Mouse (Mus musculus): ENCODE results near the gene Cxcr4. TPM values are rescaled to one million over a fixed set of nuclear protein-coding genes. Genes with fewer than 3 reads are reported as not detected.

Cxcr4 gene
- polyA plus RNA-seq, 1 experiment from 2014 or later: 1.3 TPM

GRCm38 (mm10) chr1:128601307-128601706 lies 9.2 kb upstream of the Cxcr4 start:
- Histone ChIP-seq H3K4me3 (ENCODE audit: low read depth, low read length) (no peak overlapping the region), H3K4me1 (replicated peaks; ENCODE audit: control insufficient read depth, insufficient read depth, low read length) (peaks cover 3% of the 10 kb centered on the region; the same call in 1 of the 2 replicates), H3K36me3 (ENCODE audit: control insufficient read depth, insufficient read depth) (no peaks in the 10 kb centered on the region), H3K27ac (ENCODE audit: low read depth, low read length) (no peak overlapping the region), H3K27me3 (replicated peaks; ENCODE audit: control insufficient read depth, insufficient read depth, low read length) (no peaks in the 10 kb centered on the region), H3K9me3 (ENCODE audit: control insufficient read depth) (no peaks in the 10 kb centered on the region), H3K9ac (ENCODE audit: low read depth, low read length) (no peak overlapping the region), H3K4me2 (replicated peaks; ENCODE audit: low read depth) (no peak overlapping the region)
- no peak for TF ChIP-seq CTCF (IDR thresholded peaks at IDR 0.05; ENCODE audit: low read depth)
- no peak for ATAC-seq
- WGBS: 71% methylated on average over 5 of the region's 5 CpGs

DNA sequence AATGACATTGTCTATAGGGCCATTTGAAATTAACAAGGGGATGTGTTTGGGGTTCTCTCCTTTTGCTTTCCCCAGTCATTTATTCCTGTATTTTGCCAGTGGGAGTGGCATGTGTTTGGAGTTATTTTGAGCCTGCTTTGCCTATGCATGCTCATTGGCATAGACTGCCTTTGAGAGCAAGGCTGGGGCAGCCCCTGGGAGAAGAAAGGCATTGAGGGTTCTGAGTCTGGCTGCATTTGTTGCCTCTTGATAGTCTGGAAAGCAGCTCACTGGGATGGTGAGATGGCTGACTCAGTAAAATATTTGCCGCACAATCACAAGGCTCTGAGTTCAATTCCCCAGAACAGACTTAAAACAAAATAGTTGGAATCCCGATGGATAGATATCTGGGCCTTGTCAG lies 8.5 kb upstream of the Cxcr4 start:
- no peak for TF ChIP-seq CTCF (IDR thresholded peaks at IDR 0.05; ENCODE audit: low read depth)
- Histone ChIP-seq H3K4me2 (replicated peaks; ENCODE audit: low read depth) (no peak overlapping the region), H3K27ac (ENCODE audit: low read depth, low read length) (no peak overlapping the region), H3K4me3 (ENCODE audit: low read depth, low read length) (no peak overlapping the region), H3K27me3 (replicated peaks; ENCODE audit: control insufficient read depth, insufficient read depth, low read length) (no peaks in the 10 kb centered on the region), H3K9me3 (ENCODE audit: control insufficient read depth) (no peaks in the 10 kb centered on the region), H3K9ac (ENCODE audit: low read depth, low read length) (no peak overlapping the region), H3K4me1 (replicated peaks; ENCODE audit: control insufficient read depth, insufficient read depth, low read length) (peaks cover 3% of the 10 kb centered on the region; the same call in 1 of the 2 replicates), H3K36me3 (ENCODE audit: control insufficient read depth, insufficient read depth) (no peaks in the 10 kb centered on the region)
- 93% methylated on average over 2 of the region's 2 CpGs for WGBS
- ATAC-seq: no peak

- peaks cover 6% of the 10 kb centered on the region; the same call in 1 of the 2 replicates for H3K4me1 ChIP-seq (replicated peaks; ENCODE audit: control insufficient read depth, insufficient read depth, low read length)
- no peak overlapping the region for H3K27ac ChIP-seq (ENCODE audit: low read depth, low read length)
- TF ChIP-seq CTCF (IDR thresholded peaks at IDR 0.05; ENCODE audit: low read depth): no peak
- no peaks in the 10 kb centered on the region for H3K36me3 ChIP-seq (ENCODE audit: control insufficient read depth, insufficient read depth)
- H3K27me3 ChIP-seq (replicated peaks; ENCODE audit: control insufficient read depth, insufficient read depth, low read length): 0 out of 2 replicates have a peak, but pooled peaks cover 4% of the 10 kb centered on the region
- H3K4me3 ChIP-seq (ENCODE audit: low read depth, low read length): no peak overlapping the region
- H3K4me2 ChIP-seq (replicated peaks; ENCODE audit: low read depth): no peak overlapping the region
- H3K9me3 ChIP-seq (ENCODE audit: control insufficient read depth): no peaks in the 10 kb centered on the region
- ATAC-seq: no peak
- WGBS: 70% methylated on average over 15 of the region's 15 CpGs
- no peak overlapping the region for H3K9ac ChIP-seq (ENCODE audit: low read depth, low read length)
Observed at GRCm38 (mm10) chr1:128597209-128597782, 5.2 kb upstream of the Cxcr4 start.

- TF ChIP-seq CTCF (IDR thresholded peaks at IDR 0.05; ENCODE audit: low read depth): no peak
- no peak for ATAC-seq
- Histone ChIP-seq H3K4me3 (ENCODE audit: low read depth, low read length) (no peak overlapping the region), H3K27me3 (replicated peaks; ENCODE audit: control insufficient read depth, insufficient read depth, low read length) (peaks cover 16% of the 10 kb centered on the region), H3K36me3 (ENCODE audit: control insufficient read depth, insufficient read depth) (no peaks in the 10 kb centered on the region), H3K9me3 (ENCODE audit: control insufficient read depth) (no peaks in the 10 kb centered on the region), H3K4me1 (replicated peaks; ENCODE audit: control insufficient read depth, insufficient read depth, low read length) (peaks cover 8% of the 10 kb centered on the region; the same call in 1 of the 2 replicates), H3K4me2 (replicated peaks; ENCODE audit: low read depth) (no peak overlapping the region), H3K27ac (ENCODE audit: low read depth, low read length) (no peak overlapping the region), H3K9ac (ENCODE audit: low read depth, low read length) (no peak overlapping the region)
- 38% methylated on average over 6 of the region's 6 CpGs for WGBS
Observed at GRCm38 (mm10) chr1:128595528-128595927, 3.4 kb upstream of the Cxcr4 start.

DNA sequence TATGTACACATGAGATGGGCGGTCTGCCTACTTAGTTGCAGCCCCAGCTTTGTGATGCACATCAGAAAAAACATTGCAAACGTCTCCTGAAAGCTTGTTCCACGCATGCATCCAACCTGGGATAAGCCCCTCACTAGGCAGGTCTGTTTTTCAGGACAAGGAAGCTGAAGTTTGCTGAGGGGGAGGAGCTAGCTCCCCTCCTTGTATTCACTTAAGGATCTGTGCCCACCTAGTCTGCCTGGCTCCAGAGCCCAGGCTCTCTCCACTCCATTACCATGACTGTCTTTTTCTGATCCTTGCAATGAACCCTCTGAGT lies 3.0 kb upstream of the Cxcr4 start:
- no peak overlapping the region for H3K4me3 ChIP-seq (ENCODE audit: low read depth, low read length)
- 44% methylated on average over 3 of the region's 3 CpGs for WGBS
- ATAC-seq: no peak
- H3K4me2 ChIP-seq (replicated peaks; ENCODE audit: low read depth): no peak overlapping the region
- H3K27me3 ChIP-seq (replicated peaks; ENCODE audit: control insufficient read depth, insufficient read depth, low read length): peaks cover 16% of the 10 kb centered on the region
- no peaks in the 10 kb centered on the region for H3K9me3 ChIP-seq (ENCODE audit: control insufficient read depth)
- H3K4me1 ChIP-seq (replicated peaks; ENCODE audit: control insufficient read depth, insufficient read depth, low read length): peaks cover 8% of the 10 kb centered on the region; the same call in 1 of the 2 replicates
- H3K27ac ChIP-seq (ENCODE audit: low read depth, low read length): no peak overlapping the region
- no peaks in the 10 kb centered on the region for H3K36me3 ChIP-seq (ENCODE audit: control insufficient read depth, insufficient read depth)
- no peak overlapping the region for H3K9ac ChIP-seq (ENCODE audit: low read depth, low read length)
- no peak for TF ChIP-seq CTCF (IDR thresholded peaks at IDR 0.05; ENCODE audit: low read depth)

GRCm38 (mm10) chr1:128594353-128595104 lies 2.4 kb upstream of the Cxcr4 start:
- Histone ChIP-seq H3K27me3 (replicated peaks; ENCODE audit: control insufficient read depth, insufficient read depth, low read length) (peaks cover 16% of the 10 kb centered on the region), H3K4me3 (ENCODE audit: low read depth, low read length) (no peak overlapping the region), H3K36me3 (ENCODE audit: control insufficient read depth, insufficient read depth) (no peaks in the 10 kb centered on the region), H3K9ac (ENCODE audit: low read depth, low read length) (no peak overlapping the region), H3K27ac (ENCODE audit: low read depth, low read length) (no peak overlapping the region), H3K4me2 (replicated peaks; ENCODE audit: low read depth) (no peak overlapping the region), H3K9me3 (ENCODE audit: control insufficient read depth) (no peaks in the 10 kb centered on the region), H3K4me1 (replicated peaks; ENCODE audit: control insufficient read depth, insufficient read depth, low read length) (peaks cover 8% of the 10 kb centered on the region; the same call in 1 of the 2 replicates)
- TF ChIP-seq CTCF (IDR thresholded peaks at IDR 0.05; ENCODE audit: low read depth): no peak
- ATAC-seq: no peak
- 48% methylated on average over 12 of the region's 12 CpGs for WGBS

Measured in intestine, postnatal 0 days (tissue).